Mouse (Mus musculus): ENCODE measurements around the gene Camk1g.

The Camk1g gene

GRCm38 (mm10) chr1:193332018-193332417, 38.1 kb downstream of the Camk1g start:
- DNase-seq, result no peak

GRCm38 (mm10) chr1:193330626-193331025, 39.5 kb downstream of the Camk1g start:
- DNase-seq, result no peak

- peak; percentile 91 for DNase-seq
These were observed 39.9 kb downstream of the Camk1g start for GRCm38 (mm10) chr1:193330172-193330571.

GRCm38 (mm10) chr1:193329557-193329956, 40.5 kb downstream of the Camk1g start:
- no peak for DNase-seq

GRCm38 (mm10) chr1:193327686-193328085, 42.4 kb downstream of the Camk1g start:
- DNase-seq, result no peak

- no peak for DNase-seq
These were observed 42.9 kb downstream of the Camk1g start for GRCm38 (mm10) chr1:193327216-193327615.

GRCm38 (mm10) chr1:193326456-193327145, 43.5 kb downstream of the Camk1g start:
- DNase-seq, result no peak

- no peak for DNase-seq
These were observed 44.2 kb downstream of the Camk1g start for GRCm38 (mm10) chr1:193325891-193326290.

GRCm38 (mm10) chr1:193324224-193324623, 45.9 kb downstream of the Camk1g start:
- peak; percentile 71 to 74 for DNase-seq

GRCm38 (mm10) chr1:193323686-193324085, 46.4 kb downstream of the Camk1g start:
- DNase-seq, result no peak

GRCm38 (mm10) chr1:193320398-193320797, 49.7 kb downstream of the Camk1g start:
- DNase-seq, result no peak

- no peak for DNase-seq
These were observed 50.4 kb downstream of the Camk1g start for GRCm38 (mm10) chr1:193319721-193320120.

GRCm38 (mm10) chr1:193317159-193317559, 52.9 kb downstream of the Camk1g start:
- no peak for DNase-seq

GRCm38 (mm10) chr1:193316358-193316750, 53.7 kb downstream of the Camk1g start:
- no peak for DNase-seq

GRCm38 (mm10) chr1:193315705-193316357, 54.3 kb downstream of the Camk1g start:
- no peak for DNase-seq

GRCm38 (mm10) chr1:193311596-193311995, 58.5 kb downstream of the Camk1g start:
- DNase-seq, result no peak

- no peak for DNase-seq
These were observed 59.5 kb downstream of the Camk1g start for GRCm38 (mm10) chr1:193310519-193311085.

GRCm38 (mm10) chr1:193309785-193310518, 60.1 kb downstream of the Camk1g start:
- no peak for DNase-seq

- DNase-seq, result no peak
These were observed 63.3 kb downstream of the Camk1g start for GRCm38 (mm10) chr1:193306832-193307231.

GRCm38 (mm10) chr1:193305386-193305785, 64.7 kb downstream of the Camk1g start:
- DNase-seq, result no peak

GRCm38 (mm10) chr1:193303096-193303495, 67.0 kb downstream of the Camk1g start:
- no peak for DNase-seq

GRCm38 (mm10) chr1:193302093-193302405, 68.0 kb downstream of the Camk1g start:
- no peak for DNase-seq

- no peak for DNase-seq
These were observed 68.6 kb downstream of the Camk1g start for GRCm38 (mm10) chr1:193301216-193302092.
